Mouse (Mus musculus): Measurements from ENCODE around the gene Brinp3.

DNA sequence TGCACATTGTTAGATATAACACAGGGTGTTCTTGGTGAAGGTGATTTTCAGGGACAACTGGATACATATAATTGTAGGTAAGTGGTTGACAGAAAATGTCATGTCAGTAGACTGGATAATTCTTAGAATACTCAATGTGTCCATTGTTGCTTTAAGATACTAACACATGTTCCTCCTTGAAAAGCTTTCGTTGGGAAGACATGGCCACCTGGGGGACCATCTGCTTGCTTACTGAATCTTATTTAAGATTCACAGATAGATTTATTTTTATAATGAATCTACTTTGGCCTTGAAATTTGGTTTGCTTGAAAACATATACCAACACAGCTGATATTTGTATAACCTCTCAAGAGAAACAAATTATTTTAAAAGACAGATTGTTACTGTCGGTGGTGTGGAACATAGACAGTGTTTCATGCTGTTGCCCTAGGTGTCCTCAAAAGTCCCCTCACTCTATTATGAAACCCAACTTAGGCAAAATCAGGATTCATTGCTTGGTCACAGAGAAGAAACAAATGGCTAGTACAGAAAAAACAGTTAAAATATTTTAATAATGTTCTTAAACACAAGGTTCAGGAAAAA lies 52.4 kb downstream of the Brinp3 start:
- TF ChIP-seq CTCF (IDR thresholded peaks at IDR 0.05; ENCODE audit: low read depth, low read length) (no peak), POLR2A (IDR thresholded peaks at IDR 0.05; ENCODE audit: borderline replicate concordance, low read depth, low read length) (no peak)

All from bone marrow macrophage, adult 2 months (primary cell).